Mouse (Mus musculus): ENCODE results near the gene Extl1.

The Extl1 gene

GRCm38 (mm10) chr4:134388397-134388796 is 4.7 kb upstream of the Extl1 start:
- DNase-seq (ENCODE audit: low spot score): peak; percentile 81

- DNase-seq (ENCODE audit: low spot score): no peak
These were observed 3.6 kb upstream of the Extl1 start for GRCm38 (mm10) chr4:134387268-134387667.

GRCm38 (mm10) chr4:134379510-134379909 is 4.1 kb downstream of the Extl1 start:
- DNase-seq (ENCODE audit: low spot score): no peak

DNA sequence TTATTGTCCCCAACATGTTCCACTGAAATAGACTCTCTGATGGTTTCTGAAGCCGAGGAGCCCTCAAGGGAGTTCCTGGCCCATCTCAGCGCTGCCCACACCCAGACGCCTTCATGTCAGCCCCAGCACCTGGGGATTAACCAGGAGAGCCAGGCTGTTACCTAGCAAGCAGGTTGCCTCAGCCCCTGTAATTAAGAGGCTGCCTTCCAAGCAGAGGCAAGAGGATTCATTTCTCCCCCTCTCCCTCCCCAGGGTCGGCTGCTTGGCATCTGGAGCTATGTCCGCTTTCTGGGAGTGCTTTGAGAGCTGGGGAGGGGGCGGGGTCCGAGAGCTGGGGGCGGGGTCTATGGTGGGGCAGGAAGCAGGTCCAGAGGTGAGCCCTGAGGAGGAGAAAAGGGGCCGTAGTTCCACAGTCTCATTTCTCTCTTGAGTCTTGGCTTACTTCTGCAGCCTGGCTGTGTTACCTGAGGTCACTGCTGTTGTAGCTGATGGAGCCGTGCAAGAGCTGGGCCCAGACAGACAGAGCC is 5.5 kb downstream of the Extl1 start:
- no peak for DNase-seq (ENCODE audit: low spot score)

DNA sequence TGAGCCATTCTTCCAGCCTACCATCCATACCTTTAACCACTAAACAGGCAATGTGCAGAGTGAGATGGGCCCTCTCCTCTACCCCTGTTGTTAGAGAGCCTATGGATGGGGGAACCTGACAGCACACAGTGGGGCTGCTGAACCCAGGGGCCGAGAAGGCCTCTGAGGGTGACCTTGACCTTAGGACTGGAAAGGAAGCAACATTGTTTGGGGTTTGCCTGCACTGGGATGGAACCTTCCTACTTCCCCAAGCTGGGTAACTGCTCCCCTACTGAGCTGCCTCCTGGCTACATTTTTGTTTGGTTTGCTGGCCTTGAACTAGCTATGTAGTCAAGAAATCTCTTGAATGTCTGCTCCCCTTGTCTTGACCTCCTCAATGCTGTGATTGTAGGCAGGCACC is 9.3 kb downstream of the Extl1 start:
- DNase-seq (ENCODE audit: low spot score): no peak

DNA sequence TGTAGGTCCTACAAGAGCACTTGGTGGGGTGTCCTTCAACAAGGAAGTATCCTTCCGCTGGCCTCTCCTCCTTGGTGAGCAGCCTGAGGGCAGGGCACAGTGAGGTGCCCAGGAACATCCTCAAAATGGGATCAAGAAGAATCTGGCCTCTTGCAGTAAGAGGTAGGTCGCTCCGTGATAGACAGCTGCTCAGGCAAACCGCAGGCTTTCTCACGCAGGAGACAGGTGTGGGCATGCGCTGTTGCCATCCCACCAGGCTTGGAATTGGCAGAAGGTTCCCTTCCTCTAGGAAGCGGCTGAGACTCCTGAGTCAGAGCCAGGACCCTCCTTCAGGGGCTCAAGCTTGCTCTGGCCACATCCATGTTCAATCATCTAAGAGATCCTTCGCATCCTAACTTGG is 10.4 kb downstream of the Extl1 start:
- no peak for DNase-seq (ENCODE audit: low spot score)

- DNase-seq (ENCODE audit: low spot score): peak; percentile 84
These were observed 11.3 kb downstream of the Extl1 start for GRCm38 (mm10) chr4:134372294-134372747.

- DNase-seq (ENCODE audit: low spot score): no peak
These were observed 12.3 kb downstream of the Extl1 start for GRCm38 (mm10) chr4:134371316-134371855.

DNA sequence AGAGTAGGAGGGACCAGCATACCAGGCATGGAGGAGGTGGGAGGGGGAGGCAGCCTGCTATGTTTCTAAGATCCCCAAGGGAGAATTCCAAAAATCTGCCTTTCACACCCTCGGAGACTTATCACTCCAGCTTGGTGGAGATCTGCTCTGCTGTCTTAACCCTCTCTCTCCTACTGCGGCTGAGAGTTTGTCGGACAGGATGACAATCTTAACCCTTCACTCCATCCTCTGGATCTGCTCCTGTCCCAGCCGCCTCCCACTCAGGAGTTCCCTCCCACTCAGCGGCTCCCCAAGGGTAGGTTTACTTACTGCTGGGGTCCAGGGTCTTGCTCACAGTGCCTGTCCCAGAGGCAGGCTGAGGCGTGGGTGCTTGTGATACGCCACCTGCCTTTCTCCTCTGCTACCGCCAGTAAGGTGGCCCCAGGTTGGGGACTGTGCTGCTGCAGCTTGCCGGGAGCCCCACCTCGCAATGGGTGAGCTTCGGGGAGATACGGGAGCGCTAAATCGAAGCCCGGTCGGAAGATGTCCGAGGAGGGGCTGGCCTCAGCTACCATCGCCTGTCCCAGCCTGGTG is 12.9 kb downstream of the Extl1 start:
- no peak for DNase-seq (ENCODE audit: low spot score)

DNA sequence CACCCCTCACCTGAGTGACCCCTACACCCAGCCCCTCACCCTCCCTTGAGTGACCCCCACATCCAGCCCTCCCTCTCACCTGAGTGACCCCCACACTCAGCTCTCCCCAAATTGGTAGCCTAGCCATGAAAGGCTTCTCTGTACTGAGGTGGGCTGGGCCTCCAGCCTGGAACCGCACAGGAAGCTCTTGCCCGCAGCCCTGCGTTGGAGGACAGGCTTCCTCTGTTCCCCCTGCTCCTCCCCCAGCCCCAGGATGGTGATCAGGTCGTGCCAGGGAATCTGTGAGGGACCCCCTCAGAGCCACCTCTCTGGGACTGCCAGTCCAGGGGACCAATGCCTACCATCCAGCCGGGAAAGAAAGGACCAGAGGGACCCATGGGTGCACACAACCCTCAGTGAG is 18.4 kb downstream of the Extl1 start:
- no peak for DNase-seq (ENCODE audit: low spot score)

DNA sequence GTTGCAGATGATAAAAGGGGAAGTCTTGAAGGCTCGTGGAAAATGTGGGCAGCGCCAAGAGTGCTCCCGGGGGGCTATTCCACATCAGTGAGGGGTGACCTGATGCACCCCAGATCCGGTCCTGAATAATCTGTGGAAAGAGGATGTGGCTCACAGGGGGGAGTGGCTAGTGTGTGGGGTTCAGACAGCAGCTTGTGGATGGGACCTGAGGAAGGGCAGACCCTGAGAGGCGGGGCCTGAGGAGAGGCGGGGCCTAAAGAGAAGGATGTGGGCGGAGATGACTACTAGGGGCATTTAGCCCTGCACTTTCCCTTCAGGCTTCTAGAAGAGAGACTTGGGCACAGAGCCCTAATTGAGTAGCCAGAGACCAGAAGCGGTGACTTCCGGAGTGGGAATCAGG is 21.1 kb downstream of the Extl1 start:
- DNase-seq (ENCODE audit: low spot score): no peak

GRCm38 (mm10) chr4:134362124-134362523 is 21.5 kb downstream of the Extl1 start:
- no peak for DNase-seq (ENCODE audit: low spot score)

DNA sequence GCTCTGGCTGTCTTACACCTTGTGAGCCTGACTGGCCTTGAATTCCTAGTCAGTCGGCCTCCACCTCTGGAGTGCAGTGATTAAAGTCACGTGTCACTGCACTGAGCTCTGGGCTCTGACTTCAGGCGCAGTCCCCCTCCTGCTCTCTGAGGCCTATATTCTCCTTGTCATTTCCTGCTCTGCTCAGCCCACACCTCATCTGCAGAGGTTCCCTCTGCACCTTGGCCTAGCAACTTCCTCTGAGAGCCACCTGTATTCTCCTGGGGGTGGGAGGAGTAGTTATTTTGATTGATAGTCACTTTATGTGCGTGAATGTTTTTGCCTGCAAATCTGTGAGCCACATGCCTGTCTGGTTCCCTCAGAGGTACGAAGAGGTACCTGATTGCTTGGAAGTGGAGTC is 22.4 kb downstream of the Extl1 start:
- no peak for DNase-seq (ENCODE audit: low spot score)

GRCm38 (mm10) chr4:134359649-134360048 is 24.0 kb downstream of the Extl1 start:
- no peak for DNase-seq (ENCODE audit: low spot score)

GRCm38 (mm10) chr4:134357461-134357771 is 26.2 kb downstream of the Extl1 start:
- DNase-seq (ENCODE audit: low spot score): no peak

GRCm38 (mm10) chr4:134356591-134357460 is 26.8 kb downstream of the Extl1 start:
- peak; percentile 90 for DNase-seq (ENCODE audit: low spot score)

DNA sequence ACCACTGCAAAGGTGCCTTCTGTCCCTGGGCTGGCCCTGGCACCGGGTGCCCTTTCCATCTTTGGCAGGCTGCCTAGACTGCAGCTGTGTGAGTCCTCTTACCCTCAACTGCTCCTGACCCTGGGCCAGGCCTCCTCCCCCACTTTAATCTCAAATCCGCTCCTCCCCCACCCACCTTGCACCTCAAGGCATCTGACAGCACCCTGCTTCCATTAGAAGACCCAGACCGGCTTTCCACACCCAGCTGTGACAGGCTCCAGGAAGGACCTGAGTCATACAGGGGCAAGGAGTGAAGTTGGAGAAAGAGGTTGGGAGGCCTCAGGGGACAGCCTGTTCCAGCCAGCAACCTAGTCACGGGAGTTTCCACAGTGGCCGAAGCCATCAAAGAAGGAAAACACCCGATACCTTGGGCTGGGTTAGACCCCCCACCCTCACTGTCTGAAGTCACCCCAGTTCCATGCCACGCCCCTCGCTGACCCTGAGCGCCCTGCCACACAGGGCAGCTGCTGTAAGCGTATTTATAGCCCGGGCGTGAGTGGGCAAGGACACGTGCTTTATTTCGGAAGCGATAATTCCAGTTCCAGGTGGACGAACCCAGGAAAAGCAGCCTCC is 27.7 kb downstream of the Extl1 start:
- no peak for DNase-seq (ENCODE audit: low spot score)

DNA sequence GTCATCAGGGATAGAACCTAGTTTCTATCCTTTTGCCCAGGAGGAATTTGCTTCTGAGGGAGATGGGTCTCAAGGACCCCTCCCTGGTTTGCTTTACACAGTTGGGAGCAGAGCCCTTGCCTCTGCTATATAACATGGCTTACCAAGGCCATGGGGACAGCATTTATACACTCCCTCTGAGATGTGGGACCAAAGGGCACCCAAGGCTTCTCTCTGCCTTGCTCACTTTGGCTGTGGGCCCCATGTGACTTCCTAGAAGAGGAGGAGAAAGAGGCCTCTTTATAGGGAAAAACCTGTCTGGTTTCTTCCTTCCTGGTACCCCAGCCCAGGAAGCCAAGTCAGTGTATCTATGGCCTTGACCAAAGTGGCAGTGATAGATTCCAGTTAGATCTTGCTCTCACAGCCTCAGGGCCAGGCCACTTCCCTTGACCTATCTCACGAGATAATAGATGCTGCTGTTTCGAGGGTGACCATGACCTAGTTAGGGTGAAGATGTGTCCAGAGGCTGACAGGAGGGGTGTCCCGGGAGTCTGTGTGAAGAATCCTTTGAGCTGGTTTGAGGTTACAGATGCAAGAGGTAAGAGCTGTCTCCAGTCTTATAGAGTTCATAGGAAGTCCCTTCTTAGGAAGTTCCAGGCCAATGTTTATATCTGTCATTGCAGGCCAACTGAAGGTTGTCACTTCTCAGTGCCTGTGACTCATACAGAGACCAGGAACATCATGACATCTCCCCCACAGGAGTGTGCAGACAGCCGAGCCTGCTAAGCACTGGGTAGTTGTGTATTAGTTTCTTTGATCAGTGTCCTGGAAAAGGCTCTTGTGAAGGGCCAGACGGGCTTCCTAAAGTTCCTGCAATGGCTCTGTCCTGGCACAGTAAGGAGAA is 29.9 kb downstream of the Extl1 start:
- no peak for DNase-seq (ENCODE audit: low spot score)

DNA sequence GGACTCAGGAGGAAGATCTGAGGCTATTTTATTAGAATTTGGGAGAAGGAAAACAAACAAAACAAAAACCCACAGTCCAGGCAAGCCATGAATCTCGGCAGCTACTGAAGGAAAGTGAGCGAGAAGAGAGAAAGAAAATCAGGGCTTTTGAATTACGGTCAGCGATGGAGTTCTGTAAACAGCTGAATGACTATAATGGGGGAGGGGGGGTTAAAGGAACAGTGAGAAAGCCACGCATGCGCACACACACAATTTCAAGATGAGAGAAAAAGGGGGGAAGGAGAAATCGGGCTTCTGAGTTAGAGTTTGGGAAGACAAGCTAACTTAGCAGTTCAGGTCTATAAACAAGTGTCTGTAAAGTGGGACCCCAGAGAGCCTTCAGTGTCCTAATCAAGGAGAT is 30.7 kb downstream of the Extl1 start:
- no peak for DNase-seq (ENCODE audit: low spot score)

GRCm38 (mm10) chr4:134352261-134352707 is 31.4 kb downstream of the Extl1 start:
- no peak for DNase-seq (ENCODE audit: low spot score)

GRCm38 (mm10) chr4:134351329-134352260 is 32.1 kb downstream of the Extl1 start:
- DNase-seq (ENCODE audit: low spot score): no peak
